Mouse (Mus musculus) embryo, embryonic 10 days (tissue): ENCODE measurements around the gene Ppp1cc.
A peak's percentile ranks its signal among the peaks of the same experiment; 100 is the strongest.

ENCODE experiments used
- DNase-seq: peaks from one replicate; pipeline ENCODE4 v3.0.0-alpha.2; 2015; ENCODE audit warnings: low spot score

The Ppp1cc gene

DNA sequence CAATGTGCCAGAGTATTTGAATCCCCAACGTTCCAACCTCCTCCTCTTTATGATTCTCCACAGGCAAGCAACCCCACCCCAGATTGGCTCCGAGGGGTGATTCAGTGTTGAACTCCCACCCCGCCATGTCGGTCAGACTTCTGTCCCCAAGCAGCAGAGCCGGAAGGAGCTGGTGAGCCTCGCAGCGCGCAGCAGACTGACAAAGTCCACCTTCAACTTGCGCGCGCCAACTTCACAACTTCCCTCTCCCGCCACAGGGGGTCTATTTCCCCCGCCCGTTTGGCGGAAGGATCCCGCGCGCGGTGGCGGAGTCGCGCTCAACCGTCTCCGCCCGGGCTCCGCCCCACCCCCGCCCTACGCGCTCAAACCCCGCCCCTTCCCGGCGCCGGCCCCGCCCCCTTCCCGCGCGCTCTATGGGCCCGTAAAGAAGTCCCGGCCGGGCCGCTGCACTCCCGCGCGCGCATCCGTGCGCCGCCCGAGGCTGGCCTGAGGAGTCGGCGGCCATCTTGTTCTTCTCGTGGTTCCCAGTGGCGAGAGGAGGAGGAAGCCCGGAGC, at the start of gene Ppp1cc:
Ppp1cc (plus strand) TSS at position 452 of the 555 bp plus-strand sequence.
- DNase-seq: peak; percentile 95

DNA sequence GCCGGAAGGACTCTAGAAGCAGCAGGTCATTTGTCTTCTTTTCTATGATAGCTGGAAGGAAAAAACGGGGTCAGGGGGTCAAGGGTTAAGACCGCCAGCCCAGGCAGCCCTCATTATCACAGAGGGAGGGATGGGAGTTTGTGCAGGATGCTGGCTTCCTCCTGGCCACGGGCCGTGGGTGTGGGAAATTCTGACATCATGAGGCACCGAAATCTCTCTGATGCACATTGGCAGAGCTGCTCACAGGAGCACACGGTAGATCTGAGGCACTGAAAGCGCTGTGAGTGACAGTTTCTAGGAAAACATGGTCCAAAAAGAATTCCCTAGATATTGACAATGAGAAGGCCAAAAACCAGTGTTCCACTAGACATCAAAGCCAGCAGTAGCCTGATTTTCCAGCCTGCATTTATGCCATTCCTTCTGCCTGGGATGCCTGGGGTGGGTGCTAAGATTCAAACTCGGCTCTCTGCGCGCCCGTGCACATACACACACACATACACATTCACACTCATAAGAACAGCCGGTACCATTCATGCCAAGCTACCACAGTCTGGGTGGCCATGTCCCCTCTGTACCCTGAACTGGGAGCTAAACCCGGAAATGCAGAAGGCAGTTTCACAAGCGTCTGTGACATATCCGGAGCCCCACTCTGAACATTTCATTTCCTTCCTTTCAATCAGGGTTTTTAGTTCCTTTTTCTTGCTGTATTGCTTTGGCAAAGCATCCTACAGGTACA, 48.6 kb upstream of the Ppp1cc start:
- peak; percentile 65 for DNase-seq

DNA sequence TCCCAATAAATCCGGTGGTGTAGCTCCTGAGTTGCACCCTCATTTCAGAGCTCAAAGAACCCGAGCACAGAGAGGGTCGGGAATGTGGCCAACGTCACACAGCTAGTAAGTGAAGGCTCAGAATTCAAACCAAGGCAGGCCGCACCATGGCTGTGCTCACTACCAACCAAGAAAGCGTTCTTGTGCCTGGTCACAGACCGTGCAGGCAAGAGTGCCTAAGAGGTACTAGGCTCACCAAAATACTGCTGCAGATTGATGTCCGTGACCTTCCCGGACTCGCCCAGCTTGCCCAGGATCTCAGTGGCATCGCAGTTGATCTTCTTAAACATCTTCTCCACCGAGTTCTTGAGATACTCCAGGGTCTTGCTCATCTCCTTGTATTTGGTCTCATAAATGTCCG, 47.5 kb upstream of the Ppp1cc start:
- DNase-seq: no peak

DNA sequence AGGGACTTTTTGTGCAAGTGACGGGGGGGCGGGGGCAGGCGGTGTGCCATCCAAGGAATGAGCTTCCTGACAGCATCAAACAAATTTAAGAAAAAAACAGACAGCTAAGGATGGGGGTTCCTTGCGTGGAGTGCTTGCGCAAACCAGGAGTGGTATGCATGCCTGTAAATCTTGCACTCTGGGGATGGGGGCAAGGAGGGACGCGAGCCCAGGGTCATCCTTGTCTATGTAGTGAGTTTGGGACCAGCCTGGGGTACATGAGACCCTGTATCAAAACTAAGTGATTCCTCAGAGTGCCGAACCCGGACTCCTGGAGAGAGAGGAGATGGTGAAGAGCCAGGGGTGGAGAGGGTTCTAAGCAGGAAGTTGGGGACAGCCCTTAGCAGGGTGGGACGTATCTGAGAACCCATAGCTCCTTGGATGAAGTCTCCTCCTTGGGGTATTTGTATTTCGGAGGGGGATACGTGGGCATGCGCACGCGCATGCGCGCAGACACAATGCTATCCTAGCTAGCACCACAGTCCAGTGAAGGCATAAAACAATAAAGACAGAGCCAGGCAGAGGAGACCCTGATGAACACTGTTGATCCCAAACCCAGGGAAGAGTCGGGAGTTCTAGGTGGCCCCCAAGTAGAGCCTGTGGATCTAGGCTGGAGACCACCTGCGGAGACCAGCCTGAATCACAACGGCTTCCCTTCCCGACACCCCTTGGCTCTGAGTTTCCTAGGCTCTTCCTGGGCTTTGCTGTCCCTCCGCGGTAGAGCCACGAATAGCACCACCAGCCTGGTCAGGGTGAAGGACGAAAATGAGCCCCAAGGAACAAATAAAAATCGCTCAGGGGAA, 46.8 kb upstream of the Ppp1cc start:
- no peak for DNase-seq

DNA sequence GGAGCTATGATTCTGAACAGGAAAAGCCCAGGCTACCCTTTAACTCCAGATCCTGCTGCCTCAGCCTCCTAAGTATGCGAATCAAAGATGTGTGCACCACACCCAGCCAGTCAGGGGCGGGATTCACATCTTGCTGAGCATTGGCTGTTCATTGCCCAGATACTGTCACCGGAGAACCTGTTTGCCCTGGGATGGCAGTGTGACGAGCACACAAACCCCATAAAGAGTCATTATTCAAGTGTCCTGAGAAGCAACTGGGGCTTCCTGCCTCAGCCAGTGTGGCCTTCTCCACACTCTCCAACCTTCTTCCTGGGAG, 46.2 kb upstream of the Ppp1cc start:
- DNase-seq: no peak

DNA sequence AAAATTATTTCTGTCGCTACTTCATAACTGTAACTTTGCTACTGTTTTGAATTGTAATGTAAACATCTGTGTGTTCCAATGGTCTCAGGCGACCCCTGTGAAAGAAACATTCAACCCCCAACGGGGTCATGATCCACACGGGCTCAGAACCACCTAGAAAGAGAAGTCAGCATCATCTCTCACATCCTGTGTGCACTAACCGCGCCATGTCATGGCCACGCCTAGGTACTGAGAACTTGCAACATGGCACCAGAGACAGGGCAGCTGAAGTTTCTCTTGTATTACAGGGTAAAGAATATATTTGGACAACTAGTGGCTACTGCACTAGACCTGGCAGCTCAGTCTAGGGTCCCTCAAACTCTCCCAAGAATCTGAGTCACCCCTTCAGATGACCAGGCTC, 44.6 kb upstream of the Ppp1cc start:
- DNase-seq: no peak

DNA sequence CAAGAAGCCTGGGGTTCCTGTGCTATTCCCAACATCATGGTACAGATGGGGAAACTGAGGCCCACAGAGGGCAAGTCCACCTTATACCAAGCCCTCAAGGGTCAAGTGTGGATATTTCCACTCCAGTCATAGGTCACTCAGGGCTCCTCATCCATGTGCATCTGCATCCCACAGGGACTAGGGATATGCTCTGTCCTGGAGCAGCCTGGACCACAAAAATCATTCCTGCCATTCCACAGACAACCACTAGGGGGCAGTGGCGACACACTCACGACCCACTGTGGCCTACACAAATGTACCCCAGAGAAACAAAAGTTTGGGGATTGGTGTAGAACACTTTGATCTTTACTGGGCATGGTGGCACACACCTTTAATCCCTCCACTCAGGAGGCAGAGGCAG, 43.9 kb upstream of the Ppp1cc start:
- peak; percentile 65 for DNase-seq

DNA sequence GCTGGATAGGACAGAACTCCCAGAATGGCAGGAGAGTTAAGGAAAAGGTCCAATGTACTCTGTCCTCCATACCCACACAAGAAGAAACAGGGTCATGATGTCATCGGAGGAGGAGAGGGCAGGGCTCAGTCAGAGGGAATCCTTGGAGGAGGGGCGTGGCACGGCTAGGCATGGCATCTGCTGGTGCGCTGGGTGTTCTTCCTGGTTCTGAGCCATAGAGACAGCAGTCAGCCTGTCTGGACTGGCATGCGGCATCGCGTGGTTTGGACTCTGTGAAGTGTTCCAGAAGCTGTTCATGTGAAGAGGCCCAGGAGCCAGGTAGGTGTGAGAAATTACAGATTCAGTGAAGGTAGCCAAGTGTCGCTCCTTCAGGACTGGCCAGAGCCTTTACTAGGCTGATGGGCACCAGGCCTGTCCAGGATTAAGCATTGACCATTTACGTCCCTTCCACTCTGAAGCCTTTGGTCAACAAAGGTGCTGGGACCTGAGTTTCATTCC, 42.8 kb upstream of the Ppp1cc start:
- DNase-seq: no peak

DNA sequence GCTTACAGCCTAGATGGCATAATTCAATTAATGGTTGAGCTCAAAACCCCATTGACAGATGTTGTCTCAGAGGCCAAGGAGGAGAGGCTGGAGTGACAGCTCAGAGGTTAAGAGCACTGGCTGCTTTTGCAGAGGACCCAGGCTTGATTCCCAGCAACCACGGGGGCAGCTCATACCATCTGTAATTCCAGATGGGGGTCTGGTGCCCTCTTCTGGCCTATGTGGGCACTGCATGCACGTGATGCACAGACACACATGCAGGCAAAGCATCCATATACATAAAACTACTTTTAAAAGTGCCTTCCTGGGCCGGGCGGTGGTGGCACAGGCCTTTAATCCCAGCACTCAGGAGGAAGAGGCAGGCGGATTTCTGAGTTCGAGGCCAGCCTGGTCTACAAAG, 41.8 kb upstream of the Ppp1cc start:
- DNase-seq: no peak

DNA sequence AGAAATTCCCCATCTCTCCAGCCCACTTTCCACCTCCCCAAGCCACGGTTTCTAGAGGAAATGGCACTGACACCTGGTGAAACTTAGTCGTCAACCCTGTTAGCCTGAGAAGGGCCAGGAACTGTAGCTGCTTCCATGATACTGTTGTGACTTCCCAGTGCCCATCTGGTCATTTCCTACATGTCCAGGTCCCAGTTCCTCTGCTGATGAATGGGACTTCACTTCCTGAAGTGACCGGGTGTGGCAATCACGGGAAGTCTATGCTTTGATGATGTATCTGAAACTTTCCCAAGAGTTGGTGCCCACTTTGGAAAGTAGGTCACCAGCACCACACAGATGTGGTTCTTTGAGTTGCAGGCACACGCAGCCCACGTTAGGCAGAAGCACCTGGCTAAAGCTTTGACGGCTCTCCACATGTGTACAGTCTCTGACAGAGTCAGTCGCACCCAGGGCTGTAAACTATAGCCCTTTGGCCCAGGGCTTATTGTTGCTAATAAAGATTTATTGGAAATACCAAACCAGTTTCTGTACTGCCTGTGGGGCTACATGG, 32.8 kb upstream of the Ppp1cc start:
- DNase-seq: no peak

DNA sequence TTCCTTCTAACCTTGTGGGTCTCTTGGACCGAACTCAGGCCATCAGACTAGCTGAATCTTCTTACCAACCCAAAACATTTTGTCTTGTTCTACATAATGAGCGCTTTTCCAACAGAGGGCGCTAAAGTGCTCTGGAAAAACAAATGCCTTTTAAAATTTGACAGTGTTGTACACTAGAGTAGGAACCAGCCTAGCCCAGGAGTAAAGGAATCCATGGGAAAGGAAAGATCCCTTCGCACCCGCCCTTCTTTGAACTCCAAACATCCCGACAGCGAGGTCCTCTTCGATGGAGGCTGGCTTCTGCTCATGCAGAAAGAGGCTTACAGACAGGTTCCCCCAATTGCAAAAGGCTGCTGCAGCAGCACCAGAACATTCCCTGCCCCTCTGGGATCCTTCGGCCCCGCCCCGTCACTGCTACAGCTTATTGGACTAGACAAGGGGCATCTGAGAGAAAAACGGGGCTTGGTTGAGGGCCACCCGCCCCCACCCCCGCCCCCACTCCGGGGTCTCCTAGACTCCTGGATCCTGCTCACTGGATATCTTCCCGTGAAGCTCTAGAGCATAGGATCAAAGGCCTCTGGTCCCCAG, 28.9 kb upstream of the Ppp1cc start:
- DNase-seq: peak; percentile 74

DNA sequence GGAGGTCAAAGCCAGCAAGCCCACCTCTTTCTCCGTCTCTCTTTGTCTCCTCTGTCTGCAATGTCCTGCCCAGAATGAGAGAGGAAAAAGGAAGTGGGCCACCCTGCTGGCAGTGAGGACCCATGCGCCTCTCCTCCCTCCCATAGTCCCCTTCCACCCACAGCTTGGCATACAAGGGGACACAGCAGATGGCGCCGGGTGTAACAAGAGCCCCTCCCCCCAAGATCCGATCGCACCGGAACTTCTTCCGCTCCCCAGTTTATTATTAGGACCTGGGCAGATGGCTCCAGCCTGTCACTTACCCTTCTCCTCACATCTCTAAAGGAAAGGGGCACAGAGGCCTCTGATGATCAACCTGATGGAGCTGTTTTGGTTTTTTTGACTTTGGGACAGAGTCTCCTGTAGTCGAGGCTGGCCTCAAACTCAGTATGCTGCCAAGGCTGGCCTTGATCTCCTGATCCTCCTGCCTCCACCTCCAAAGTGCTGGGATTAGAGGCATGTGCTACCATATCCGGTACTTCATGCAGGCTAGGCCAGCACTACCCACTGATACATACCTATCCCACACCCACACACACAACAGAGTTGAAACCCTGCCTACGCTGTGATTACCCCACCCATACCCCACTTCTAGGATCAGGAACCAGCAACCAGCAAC, 27.6 kb upstream of the Ppp1cc start:
- no peak for DNase-seq

DNA sequence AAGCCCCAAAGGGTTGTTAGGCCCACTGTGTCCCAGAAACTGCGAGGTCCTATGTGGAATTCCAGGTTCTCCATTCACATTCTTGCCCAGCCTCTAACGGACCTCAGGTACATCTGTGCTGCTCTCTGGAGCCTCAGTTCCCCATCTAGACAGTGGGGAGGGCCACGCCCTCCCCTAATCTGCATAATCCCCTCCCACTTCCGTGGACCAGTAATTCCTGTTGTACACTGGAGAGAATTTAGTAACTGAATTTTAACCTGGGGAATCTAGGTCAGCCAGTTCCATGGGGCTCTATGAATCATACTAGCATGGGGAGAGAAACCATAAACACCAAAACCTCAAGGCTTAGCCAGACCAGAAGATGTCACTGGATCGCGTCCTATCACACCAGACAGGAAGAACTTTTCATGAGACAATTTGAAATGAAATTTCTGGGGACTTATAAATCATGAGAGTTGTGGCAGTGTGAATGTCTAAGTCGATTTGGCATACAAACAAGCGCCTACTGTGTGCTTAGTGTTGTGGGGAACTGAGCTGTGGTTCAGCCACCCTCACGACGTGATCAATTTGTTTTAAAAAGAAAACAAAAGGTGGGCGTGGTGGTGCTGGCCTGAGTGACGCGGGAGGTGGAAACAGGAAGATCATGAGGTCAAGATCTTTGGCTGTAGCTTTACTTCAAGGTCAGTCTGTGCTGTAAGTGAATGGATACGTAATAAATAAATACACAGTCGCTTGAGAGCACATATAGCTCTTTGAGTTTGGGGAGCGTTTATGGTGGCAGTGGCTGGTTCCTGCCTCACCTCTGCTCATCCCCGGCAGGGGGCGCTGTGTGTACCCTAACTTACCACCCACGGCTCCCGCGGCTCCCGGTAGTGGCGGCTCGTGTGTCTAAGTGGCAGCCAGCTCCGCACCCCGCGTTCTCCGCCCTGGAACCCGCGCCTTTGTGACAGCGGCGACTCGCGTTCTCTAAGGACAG, 26.7 kb upstream of the Ppp1cc start:
- DNase-seq: peak; percentile 88

DNA sequence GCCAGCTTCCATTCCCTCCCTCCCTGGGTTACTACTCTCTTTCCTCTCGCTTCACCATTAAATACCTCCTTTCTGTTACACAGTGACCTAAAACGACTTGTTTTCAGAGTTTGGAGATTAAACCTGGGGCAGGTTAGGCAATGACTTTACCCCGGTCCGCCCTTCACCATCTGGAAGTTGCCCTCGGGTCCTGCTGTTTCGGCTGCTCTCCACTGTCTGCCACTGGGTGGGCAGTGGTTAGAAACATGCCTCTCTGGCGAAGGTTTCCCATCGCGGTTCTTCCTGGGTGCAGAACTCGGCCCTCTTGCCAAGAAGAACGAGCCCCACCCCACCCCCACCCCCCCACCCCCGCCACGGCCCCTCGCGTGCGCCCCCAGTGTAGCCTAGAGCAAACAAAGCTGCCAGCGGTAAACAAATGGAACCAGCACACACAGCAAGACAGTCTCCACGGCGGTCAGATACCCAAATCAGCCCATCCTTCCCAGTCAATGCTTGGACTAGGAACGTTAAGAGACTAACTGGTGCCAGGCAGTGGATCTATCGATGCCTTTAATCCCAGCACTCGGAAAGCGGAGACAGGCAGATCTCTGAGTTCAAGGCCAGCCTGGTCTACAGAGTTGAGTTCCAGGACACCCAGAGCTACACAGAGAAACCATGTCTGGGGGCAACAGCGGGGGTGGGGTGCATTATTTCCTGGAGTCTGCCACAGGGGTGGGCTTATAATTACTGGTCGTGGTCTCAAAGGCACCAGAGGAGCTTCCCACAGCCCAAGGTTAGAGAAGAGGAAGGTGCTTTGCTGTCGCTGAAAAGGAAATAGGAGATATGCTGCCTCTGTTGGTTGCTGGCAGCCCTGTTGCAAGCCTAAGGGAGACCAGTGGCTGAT, 25.7 kb upstream of the Ppp1cc start:
- peak; percentile 21 for DNase-seq

DNA sequence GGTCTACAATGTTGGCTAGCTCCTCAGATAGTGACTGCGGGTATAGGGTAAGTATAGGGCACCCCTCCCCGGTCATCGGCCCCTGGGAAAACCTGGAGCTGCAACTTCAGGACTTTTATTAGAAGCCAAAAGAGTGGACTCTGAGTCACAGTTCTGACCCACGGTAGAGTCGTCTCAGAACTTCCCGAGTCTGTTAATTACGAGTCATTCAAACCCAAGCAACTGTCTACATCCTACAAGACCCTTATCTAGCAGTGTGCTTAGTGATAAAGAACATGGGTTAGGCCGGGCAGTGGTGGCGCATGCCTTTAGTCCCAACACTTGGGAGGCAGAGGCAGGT, 25.1 kb upstream of the Ppp1cc start:
- DNase-seq: no peak

DNA sequence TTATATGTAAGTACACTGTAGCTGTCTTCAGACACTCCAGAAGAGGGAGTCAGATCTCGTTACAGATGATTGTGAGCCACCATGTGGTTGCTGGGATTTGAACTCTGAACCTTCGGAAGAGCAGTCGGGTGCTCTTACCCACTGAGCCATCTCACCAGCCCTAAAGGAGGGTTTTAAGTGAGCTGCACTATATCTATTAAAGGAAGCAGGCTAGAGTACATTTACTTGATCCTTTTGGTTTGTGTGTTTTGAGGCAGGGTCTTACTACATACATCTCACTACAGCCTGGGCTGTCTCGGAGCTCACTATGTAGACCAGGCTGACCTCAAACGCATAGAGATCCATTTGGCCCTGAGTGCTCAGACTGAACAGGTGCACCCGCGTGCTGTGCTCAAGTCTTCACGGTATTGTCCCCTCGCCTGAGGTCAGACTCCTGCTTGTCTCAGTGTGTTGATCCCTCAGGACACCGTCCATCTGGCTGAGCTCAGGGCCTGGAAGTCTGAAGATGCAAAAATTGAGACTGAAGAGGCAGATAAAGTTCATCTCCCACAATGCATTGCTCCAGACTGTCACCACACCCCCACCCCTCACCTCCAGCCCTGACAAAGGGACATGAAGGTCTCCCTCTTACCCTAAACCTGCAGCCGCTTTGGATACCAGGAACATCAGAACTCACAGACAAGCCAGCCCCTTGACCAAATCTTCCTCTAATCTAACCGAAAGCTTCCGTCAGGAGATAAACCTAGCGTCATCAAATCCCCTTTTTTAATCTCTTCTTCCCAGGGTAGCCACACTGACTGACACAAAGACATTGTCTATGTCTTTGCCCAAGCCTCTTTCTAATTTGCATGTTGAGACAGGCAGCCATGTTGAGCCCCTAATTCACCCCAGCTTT, 23.4 kb upstream of the Ppp1cc start:
- no peak for DNase-seq

DNA sequence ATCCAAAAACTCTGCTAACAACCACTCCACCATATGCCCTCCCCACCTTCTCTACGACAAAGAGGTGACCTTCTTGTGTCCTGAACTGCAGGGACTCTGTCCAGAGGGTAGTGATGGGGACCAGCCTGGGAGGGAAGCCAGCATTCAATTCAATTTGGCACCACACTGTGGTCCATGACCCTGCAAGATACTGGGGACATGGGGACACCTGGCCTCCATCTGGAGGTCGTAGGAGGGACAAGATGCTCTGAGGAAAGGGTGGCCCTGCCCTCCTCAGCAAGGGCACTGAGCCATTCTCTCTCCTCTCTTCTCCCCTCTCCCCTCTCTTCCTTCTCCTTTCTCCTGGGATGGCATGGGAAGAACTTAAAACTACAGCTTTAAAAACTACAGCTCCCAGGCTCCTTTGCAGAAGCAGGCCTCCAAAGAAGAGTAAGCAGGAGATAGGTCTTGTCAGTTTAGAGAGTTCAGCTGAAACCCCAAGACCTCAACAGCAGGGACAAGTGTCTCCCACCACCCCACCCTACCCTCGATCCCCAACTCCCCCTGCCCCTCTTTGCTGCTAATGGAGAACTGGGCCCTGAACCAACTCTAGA, 22.7 kb upstream of the Ppp1cc start:
- DNase-seq: no peak
